Comparison of ENCODE assay signal across 15 mouse cellular contexts in the genomic region with DNA sequence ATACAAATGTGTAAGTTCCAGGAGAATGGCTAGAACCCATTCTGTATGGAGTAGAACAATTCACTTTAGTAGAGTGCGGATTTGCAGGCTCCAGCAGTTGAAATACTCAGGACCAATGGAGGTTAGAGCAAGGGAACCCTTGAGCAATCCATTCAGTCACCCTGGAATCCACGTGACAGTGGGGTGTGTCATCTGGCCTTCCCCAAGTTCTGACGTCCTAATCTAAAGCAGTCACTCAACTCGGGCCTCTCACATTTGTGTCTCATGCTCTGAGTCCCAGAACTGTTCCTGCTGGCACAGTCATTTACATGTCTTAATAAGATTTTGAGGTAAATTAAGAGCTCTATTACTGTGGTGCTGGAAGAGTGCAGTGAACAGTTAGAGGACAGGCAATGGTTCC. TPM values are rescaled to one million over a fixed set of nuclear protein-coding genes. Genes with fewer than 3 reads are reported as not detected.
"Had no signal": no experiment of that assay in that cellular context is flagged by ENCODE, and none has a peak within 500 bp of the region (broad histone marks: within the 10 kb centered on the region; RNA-seq: fewer than 3 reads in every experiment).

No protein-coding gene starts in this region.

- H3K9ac ChIP-seq: kidney, embryonic 15.5 days; limb, embryonic 13.5 days; liver, embryonic 14.5 days; midbrain, embryonic 13.5 days; neural tube, embryonic 15.5 days had no signal

- H3K4me2 ChIP-seq: kidney, embryonic 15.5 days; limb, embryonic 13.5 days; midbrain, embryonic 13.5 days; neural tube, embryonic 15.5 days had no signal

- H3K36me3 ChIP-seq: kidney, embryonic 15.5 days; limb, embryonic 13.5 days; midbrain, embryonic 13.5 days; neural tube, embryonic 15.5 days had no signal

- DNase-seq: kidney, adult 2 months; kidney, postnatal 14 days; lung, adult 18-20 months; right cerebral cortex, adult 18-20 months; right cerebral cortex, postnatal 25 days; thymus, postnatal 25 days had no signal

- H3K4me3 ChIP-seq: kidney, embryonic 15.5 days; left cerebral cortex, adult 2 months; limb, embryonic 13.5 days; midbrain, embryonic 13.5 days; myocyte; neural tube, embryonic 15.5 days had no signal

- H3K9me3 ChIP-seq: kidney, embryonic 15.5 days; limb, embryonic 13.5 days; midbrain, embryonic 13.5 days; neural tube, embryonic 15.5 days had no signal

- H3K27me3 ChIP-seq: kidney, embryonic 15.5 days; limb, embryonic 13.5 days; midbrain, embryonic 13.5 days; neural tube, embryonic 15.5 days had no signal

- H3K27ac ChIP-seq: kidney, embryonic 15.5 days; left cerebral cortex, adult 2 months; liver, embryonic 14.5 days; midbrain, embryonic 13.5 days; neural tube, embryonic 15.5 days; stomach, postnatal 0 days had no signal

- H3K4me1 ChIP-seq: kidney, embryonic 15.5 days; neural tube, embryonic 15.5 days had no signal

- ATAC-seq: midbrain, embryonic 13.5 days had no signal

RNA-seq across cellular contexts. Expression of a gene that starts 28.6 kb away (rescaled TPM):
- total RNA-seq: megakaryocyte-erythroid progenitor cell, adult 5-6 weeks had no signal
